Mouse (Mus musculus) liver, embryonic 11.5 days (tissue): ENCODE measurements around the gene Creb3. TPM values are rescaled to one million over a fixed set of nuclear protein-coding genes. Genes with fewer than 3 reads are reported as not detected.

Experiments used
- ATAC-seq: fragments of 200-750 bp; cut with Nextera tagmentation; replicated peaks from 2 replicates; pipeline ENCODE4 v1.8.0; 2017; ENCODE audit warnings: moderate number of reproducible peaks, mild to moderate bottlenecking, moderate TSS enrichment, moderate library complexity; ENCODE audit not compliant: low FRiP score
- DNase-seq: peaks from one replicate; pipeline ENCODE4 v3.0.0-alpha.2; 2017; ENCODE audit warnings: low spot score
- H3K27ac ChIP-seq: fragments of 300-500 bp; sonication (generic); 2 replicates; pipeline ENCODE4 v1.5.1; 2014; ENCODE audit warnings: mild to moderate bottlenecking, low read depth, low read length, control low read depth
- H3K27me3 ChIP-seq: fragments of 300-500 bp; sonication (generic); replicated peaks from 2 replicates; pipeline ENCODE4 v1.6.1; 2014; ENCODE audit warnings: low read length, mixed read lengths; ENCODE audit not compliant: control insufficient read depth, insufficient read depth
- H3K36me3 ChIP-seq: fragments of 300-500 bp; sonication (generic); 2 replicates; pipeline ENCODE4 v1.6.1; 2014; ENCODE audit warnings: mild to moderate bottlenecking, low read length, moderate library complexity, mixed read lengths; ENCODE audit not compliant: control insufficient read depth, insufficient read depth
- H3K4me1 ChIP-seq: fragments of 300-500 bp; sonication (generic); replicated peaks from 2 replicates; pipeline ENCODE4 v1.6.1; 2014; ENCODE audit warnings: low read length, mixed read lengths; ENCODE audit not compliant: control insufficient read depth, insufficient read depth
- H3K4me2 ChIP-seq: fragments of 300-500 bp; sonication (generic); 2 replicates; pipeline ENCODE4 v1.6.1; 2014; ENCODE audit warnings: mild to moderate bottlenecking, control low read depth, moderate library complexity
- H3K4me3 ChIP-seq: fragments of 300-500 bp; sonication (generic); 2 replicates; pipeline ENCODE4 v1.5.1; 2014; ENCODE audit warnings: low read depth, low read length, control low read depth
- H3K9ac ChIP-seq: fragments of 300-500 bp; sonication (generic); 2 replicates; pipeline ENCODE4 v1.6.1; 2014; ENCODE audit warnings: low read depth, low read length, control low read depth
- H3K9me3 ChIP-seq: fragments of 300-500 bp; sonication (generic); 2 replicates; pipeline ENCODE4 v1.6.1; 2016; ENCODE audit warnings: low read length, inconsistent platforms, mixed read lengths; ENCODE audit not compliant: control insufficient read depth
- WGBS: fragments of 180-500 bp; shearing (Covaris S2); extraction: QIAGEN DNeasy Blood & Tissue Kit; methylation state at CpG from one replicate; pipeline ENCODE4 v1.1.7; 2014; 5-methylcytosine and 5-hydroxymethylcytosine counted together
- polyA plus RNA-seq: library from polyadenylated mRNA; unstranded; fragments of >200 nt; fragmentation: Nextera tagmentation; extraction: Ambion mirVana; gene quantifications from 2 replicates; pipeline ENCODE4 v1.2.1, GENCODE M21; 2014

The Creb3 gene
- polyA plus RNA-seq, 1 experiment from 2014 or later: 31.3 TPM

DNA sequence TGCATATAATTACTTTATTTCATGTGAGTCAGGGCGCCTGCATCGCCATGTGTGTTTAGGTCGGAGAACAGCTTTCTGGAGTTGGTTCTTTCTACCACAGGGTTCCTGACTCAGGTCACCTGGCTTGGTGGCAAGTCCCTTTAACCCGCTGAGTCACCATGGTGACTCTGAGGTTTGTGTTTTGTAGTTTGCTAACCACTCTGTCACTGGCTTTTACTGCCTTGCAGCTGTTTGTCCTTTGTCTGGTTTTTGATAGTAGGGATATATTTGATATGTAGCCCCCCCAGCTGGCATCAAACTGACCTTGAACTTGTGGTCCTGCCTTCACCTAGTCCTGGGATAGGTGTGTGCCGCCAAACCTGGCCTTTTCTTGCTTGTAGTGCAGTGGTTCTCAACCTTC lies 20.1 kb downstream of the Creb3 start:
- no peak for ATAC-seq
- Histone ChIP-seq H3K9ac (no peak overlapping the region), H3K4me3 (no peak overlapping the region), H3K4me2 (no peak overlapping the region), H3K9me3 (no peaks in the 10 kb centered on the region), H3K36me3 (peaks cover 18% of the 10 kb centered on the region), H3K27me3 (no peaks in the 10 kb centered on the region), H3K4me1 (peaks cover 18% of the 10 kb centered on the region), H3K27ac (no peak overlapping the region)
- no peak for DNase-seq
- WGBS: 79% methylated on average over 5 of the region's 5 CpGs

DNA sequence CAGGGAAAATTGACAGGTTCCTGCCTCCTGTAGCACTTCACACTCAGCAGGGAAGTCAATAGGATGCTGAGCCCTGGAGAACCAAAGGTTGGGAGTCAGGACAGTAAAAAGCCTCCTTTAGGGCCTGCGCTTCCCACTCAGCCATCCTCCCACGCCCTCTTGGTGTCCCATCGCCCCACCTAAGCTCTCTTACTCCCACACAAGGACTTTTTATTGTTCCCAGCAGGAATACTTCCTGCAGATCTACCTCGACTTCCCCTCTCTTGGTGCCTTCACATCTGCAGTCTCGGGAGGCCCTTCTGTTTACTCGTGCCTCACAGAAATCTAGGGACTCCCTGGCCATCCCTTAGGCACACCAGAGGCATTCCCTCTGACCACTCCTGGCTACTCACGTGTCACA lies 21.3 kb downstream of the Creb3 start:
- ATAC-seq (no peak), DNase-seq (no peak)
- Histone ChIP-seq H3K4me3 (no peak overlapping the region), H3K36me3 (peaks cover 18% of the 10 kb centered on the region), H3K4me2 (no peak overlapping the region), H3K27ac (no peak overlapping the region), H3K9me3 (no peaks in the 10 kb centered on the region), H3K9ac (no peak overlapping the region), H3K27me3 (no peaks in the 10 kb centered on the region), H3K4me1 (peaks cover 21% of the 10 kb centered on the region)
- 78% methylated on average over 7 of the region's 7 CpGs for WGBS

DNA sequence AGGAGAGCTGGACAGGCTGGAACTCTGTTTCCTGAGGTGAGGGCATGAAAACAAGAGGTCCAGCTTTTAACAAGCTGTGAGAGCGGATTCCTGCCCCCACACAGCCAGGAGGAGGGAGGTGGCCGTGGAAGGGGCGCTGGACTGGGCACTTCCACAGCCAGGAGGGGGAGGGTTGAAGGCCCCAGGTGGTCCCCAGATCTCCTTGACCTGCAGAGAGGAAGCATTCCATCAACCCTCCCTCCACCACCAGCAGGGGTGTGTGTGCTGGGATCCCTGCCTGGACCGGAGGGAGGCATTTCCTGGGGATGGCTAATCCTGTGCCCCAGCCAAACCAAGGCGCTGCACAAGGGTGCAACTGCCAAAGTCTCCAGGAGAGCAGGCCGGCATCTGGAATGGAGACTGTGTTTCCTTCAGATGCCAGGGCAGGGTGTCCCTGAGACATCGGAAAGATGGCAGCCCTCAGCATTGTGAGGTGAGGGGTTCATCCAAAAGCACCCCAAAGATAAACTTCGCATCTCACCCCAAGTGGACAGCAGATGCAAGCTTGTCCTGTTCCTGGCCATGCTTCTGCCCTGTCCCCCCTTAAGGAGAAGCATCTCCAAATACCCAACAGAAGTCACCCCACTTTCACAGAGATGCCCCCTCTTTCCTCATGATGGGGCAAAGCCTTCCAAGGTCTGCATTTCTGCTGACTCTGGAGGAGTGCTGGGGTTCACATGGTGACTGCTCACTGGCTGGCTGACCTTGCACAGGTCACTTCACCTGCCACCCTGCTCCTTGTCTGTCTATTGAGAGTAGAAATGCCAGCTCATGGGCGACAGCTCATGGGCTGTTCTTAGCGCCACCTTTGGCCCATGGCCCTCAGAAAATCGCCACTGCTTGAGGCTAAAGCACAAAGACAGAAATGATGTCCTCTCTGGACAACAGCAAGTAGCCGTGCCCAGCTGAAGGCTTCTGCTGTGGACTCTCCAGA lies 22.6 kb downstream of the Creb3 start, which contains the start of gene Msmp:
Gene Msmp (minus strand): TSS at position 51 of the 973 bp plus-strand sequence.
- Histone ChIP-seq H3K36me3 (peaks cover 18% of the 10 kb centered on the region), H3K4me1 (peaks cover 18% of the 10 kb centered on the region), H3K9me3 (no peaks in the 10 kb centered on the region), H3K9ac (no peak within 1 kb of the TSS), H3K27ac (no peak within 1 kb of the TSS), H3K4me3 (no peak within 1 kb of the TSS), H3K4me2 (no peak within 1 kb of the TSS), H3K27me3 (no peaks in the 10 kb centered on the region)
- ATAC-seq: no peak
- 69% methylated on average over 12 of the region's 12 CpGs for WGBS
- DNase-seq: no peak

- DNase-seq: no peak
- ATAC-seq: no peak
- Histone ChIP-seq H3K4me1 (peaks cover 12% of the 10 kb centered on the region), H3K4me2 (no peak overlapping the region), H3K27me3 (no peaks in the 10 kb centered on the region), H3K9ac (no peak overlapping the region), H3K9me3 (no peaks in the 10 kb centered on the region), H3K36me3 (peaks cover 18% of the 10 kb centered on the region), H3K4me3 (no peak overlapping the region), H3K27ac (no peak overlapping the region)
- WGBS: 60% methylated on average over 9 of the region's 10 CpGs
These were observed 23.6 kb downstream of the Creb3 start for GRCm38 (mm10) chr4:43585682-43586081.

DNA sequence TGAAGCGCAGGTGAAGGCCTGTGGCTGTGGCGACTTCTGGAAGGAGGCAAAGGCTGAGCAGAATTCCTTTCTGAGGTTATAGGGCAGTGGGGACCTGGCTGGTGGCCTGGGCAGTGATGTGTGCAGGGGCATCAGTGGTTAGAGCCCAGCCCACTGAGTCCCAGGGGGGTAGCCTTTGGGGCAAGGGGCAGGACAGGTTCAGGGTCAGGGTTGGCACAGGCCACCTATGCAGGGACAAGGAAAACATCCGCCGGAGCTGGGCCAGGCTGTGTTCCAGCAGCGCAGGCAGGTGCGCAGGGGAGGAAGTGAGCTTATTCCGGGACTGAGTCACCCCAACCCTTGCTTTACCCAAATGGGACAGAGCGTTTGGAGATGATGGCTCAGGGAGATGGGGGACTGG lies 24.3 kb downstream of the Creb3 start:
- Histone ChIP-seq H3K27ac (no peak overlapping the region), H3K9ac (no peak overlapping the region), H3K27me3 (no peaks in the 10 kb centered on the region), H3K4me2 (no peak overlapping the region), H3K36me3 (peaks cover 16% of the 10 kb centered on the region), H3K4me1 (peaks cover 12% of the 10 kb centered on the region), H3K4me3 (no peak overlapping the region), H3K9me3 (no peaks in the 10 kb centered on the region)
- 74% methylated on average over 8 of the region's 8 CpGs for WGBS
- DNase-seq: no peak
- no peak for ATAC-seq

GRCm38 (mm10) chr4:43587681-43588080 lies 25.5 kb downstream of the Creb3 start:
- H3K27ac ChIP-seq: no peak overlapping the region
- H3K9me3 ChIP-seq: no peaks in the 10 kb centered on the region
- H3K36me3 ChIP-seq: peaks cover 8% of the 10 kb centered on the region
- peak overlapping the region; percentile 25; the same call in 1 of the 2 replicates for H3K4me2 ChIP-seq
- H3K9ac ChIP-seq: no peak overlapping the region
- DNase-seq: no peak
- H3K4me3 ChIP-seq: no peak overlapping the region
- H3K27me3 ChIP-seq: no peaks in the 10 kb centered on the region; the same call in 1 of the 2 replicates
- 31% methylated on average over 7 of the region's 7 CpGs for WGBS
- H3K4me1 ChIP-seq: peaks cover 12% of the 10 kb centered on the region
- no peak; the same call in 1 of the 2 replicates for ATAC-seq

DNA sequence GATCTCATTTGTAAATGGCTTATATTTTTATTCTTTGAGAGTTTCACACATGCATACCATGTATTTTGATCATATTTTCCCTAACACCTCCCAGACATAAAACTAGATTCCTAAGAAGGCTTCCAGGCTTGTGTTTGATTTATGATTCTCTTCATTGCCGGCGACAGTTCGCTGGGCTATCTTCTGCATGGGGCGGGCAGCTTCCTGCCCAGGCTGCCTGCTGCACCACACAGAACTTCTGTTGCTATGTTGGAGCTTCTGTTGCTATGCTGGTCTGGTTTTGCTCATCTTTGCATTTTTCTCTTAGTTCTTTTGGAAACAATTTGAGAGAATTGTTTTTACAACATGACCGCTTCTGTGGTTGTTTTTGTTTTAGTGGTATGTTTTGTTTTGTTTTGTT lies 29.4 kb downstream of the Creb3 start:
- no peaks in the 10 kb centered on the region for H3K36me3 ChIP-seq
- no peak overlapping the region for H3K27ac ChIP-seq
- no peaks in the 10 kb centered on the region for H3K9me3 ChIP-seq
- no peak overlapping the region for H3K4me3 ChIP-seq
- no peak overlapping the region for H3K4me2 ChIP-seq
- peak; percentile 25 for DNase-seq
- peaks cover 9% of the 10 kb centered on the region for H3K4me1 ChIP-seq
- no peak for ATAC-seq
- no peaks in the 10 kb centered on the region; the same call in 1 of the 2 replicates for H3K27me3 ChIP-seq
- H3K9ac ChIP-seq: no peak overlapping the region
- WGBS: 53% methylated on average over 5 of the region's 5 CpGs

DNA sequence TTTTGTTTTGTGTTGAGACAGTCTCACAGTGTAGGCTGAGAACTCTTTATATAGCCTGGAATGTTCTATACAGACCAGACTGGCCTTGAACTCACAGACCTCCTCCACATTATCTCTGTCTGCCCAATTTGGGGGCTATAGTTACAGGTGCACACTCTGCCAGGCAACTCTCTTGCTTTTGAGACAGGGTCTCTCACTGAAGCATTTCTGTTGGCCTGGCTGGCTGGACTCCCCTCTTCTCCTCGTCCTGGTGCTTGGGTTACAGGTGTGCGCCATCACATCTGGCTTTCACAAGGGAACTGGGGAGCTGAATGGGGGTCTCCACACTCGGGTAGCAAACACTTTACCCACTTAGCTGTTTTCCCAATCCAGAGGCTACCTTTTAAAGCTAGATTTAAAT lies 29.8 kb downstream of the Creb3 start:
- Histone ChIP-seq H3K4me1 (peaks cover 9% of the 10 kb centered on the region), H3K36me3 (no peaks in the 10 kb centered on the region), H3K9me3 (no peaks in the 10 kb centered on the region), H3K27ac (no peak overlapping the region), H3K4me3 (no peak overlapping the region), H3K9ac (no peak overlapping the region), H3K4me2 (no peak overlapping the region), H3K27me3 (no peaks in the 10 kb centered on the region; the same call in 1 of the 2 replicates)
- DNase-seq (peak; percentile 22), ATAC-seq (no peak)
- 72% methylated on average over 3 of the region's 3 CpGs for WGBS

DNA sequence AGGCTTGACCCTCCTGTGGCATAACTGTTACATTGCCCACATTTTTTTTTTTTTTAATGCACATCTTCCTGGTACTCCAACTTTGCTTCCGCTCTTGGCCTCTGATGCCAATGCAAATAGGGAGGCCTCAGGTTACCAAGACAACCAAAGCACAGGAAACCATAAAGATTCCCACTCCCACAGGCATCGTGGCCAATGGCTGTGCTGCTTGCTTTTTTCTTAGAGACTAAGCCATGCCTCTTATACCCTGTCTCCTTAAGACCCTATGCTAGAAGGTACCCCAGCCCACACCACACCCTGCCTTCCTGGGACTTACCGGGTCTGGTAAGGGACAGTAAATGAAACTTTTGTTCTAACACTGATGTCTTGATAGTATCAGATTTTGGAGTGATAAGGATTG lies 31.3 kb downstream of the Creb3 start:
- no peak overlapping the region for H3K4me3 ChIP-seq
- no peak overlapping the region for H3K9ac ChIP-seq
- no peaks in the 10 kb centered on the region; the same call in 1 of the 2 replicates for H3K27me3 ChIP-seq
- no peaks in the 10 kb centered on the region for H3K9me3 ChIP-seq
- no peaks in the 10 kb centered on the region for H3K36me3 ChIP-seq
- 54% methylated on average over 3 of the region's 3 CpGs for WGBS
- peaks cover 3% of the 10 kb centered on the region for H3K4me1 ChIP-seq
- H3K4me2 ChIP-seq: no peak overlapping the region
- ATAC-seq: no peak
- no peak overlapping the region for H3K27ac ChIP-seq
- DNase-seq: no peak
